ENCODE assay signal across 23 mouse cellular contexts in the genomic region with DNA sequence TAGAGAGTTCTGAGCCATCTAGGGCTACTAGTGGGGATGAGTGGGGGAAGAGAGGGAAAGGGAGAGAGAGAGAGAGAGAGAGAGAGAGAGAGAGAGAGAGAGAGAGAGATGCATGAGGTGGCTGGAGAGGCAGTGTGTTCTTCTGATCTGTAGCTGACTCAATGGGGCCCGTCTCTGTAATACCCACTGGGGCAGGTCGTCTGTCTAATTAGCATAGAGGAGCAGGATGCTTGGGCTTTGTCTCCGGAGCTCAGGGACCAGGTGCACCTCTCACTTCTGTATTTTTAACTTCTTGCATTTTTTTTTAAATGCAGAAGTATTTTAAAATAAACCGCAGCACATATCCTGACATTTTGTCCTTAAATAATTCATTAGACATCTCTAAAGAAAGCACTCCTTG. TPM values are rescaled to one million over a fixed set of nuclear protein-coding genes. Genes with fewer than 3 reads are reported as not detected.
"Had no signal": no experiment of that assay in that cellular context is flagged by ENCODE, and none has a peak within 500 bp of the region (broad histone marks: within the 10 kb centered on the region; RNA-seq: fewer than 3 reads in every experiment).

No protein-coding gene starts in this region.

- ATAC-seq: intestine, embryonic 16.5 days; liver, embryonic 12.5 days had no signal

- H3K4me1 ChIP-seq: kidney, embryonic 15.5 days; limb, embryonic 15.5 days; liver, embryonic 12.5 days; neural tube, embryonic 12.5 days had no signal

- H3K27ac ChIP-seq: kidney, embryonic 15.5 days; limb, embryonic 15.5 days; liver, embryonic 12.5 days; midbrain, embryonic 13.5 days; neural tube, embryonic 12.5 days had no signal

- DNase-seq: kidney, adult 2 months; kidney, postnatal 14 days; layer of hippocampus, adult 9-11 months; layer of hippocampus, postnatal 36 days; lung, embryonic 14.5 days; lung, postnatal 10 days; lung, postnatal 4 days; retina, postnatal 1 day; thymus, adult 18-20 months; thymus, postnatal 14 days had no signal

- H3K4me3 ChIP-seq: kidney, embryonic 15.5 days; limb, embryonic 15.5 days; liver, embryonic 12.5 days; megakaryocyte, embryonic 14.5 days; midbrain, embryonic 13.5 days; neural tube, embryonic 12.5 days had no signal

- H3K36me3 ChIP-seq: kidney, embryonic 15.5 days; limb, embryonic 15.5 days; liver, embryonic 12.5 days; midbrain, embryonic 13.5 days; neural tube, embryonic 12.5 days had no signal

- H3K27me3 ChIP-seq: kidney, embryonic 15.5 days; limb, embryonic 15.5 days; midbrain, embryonic 13.5 days; neural tube, embryonic 12.5 days had no signal

- H3K4me2 ChIP-seq: kidney, embryonic 15.5 days; limb, embryonic 15.5 days; liver, embryonic 12.5 days; lung, embryonic 14.5 days; midbrain, embryonic 13.5 days; neural tube, embryonic 12.5 days had no signal

- H3K9me3 ChIP-seq: kidney, embryonic 15.5 days; limb, embryonic 15.5 days; liver, embryonic 12.5 days; megakaryocyte, embryonic 14.5 days; midbrain, embryonic 13.5 days; neural tube, embryonic 12.5 days had no signal

- H3K9ac ChIP-seq: kidney, embryonic 15.5 days; limb, embryonic 15.5 days; liver, embryonic 12.5 days; lung, embryonic 14.5 days; midbrain, embryonic 13.5 days; neural tube, embryonic 12.5 days had no signal

RNA-seq across cellular contexts. Expression of gene 1700067P10Rik, which starts 18.2 kb away (rescaled TPM):
- total RNA-seq: layer of hippocampus, postnatal 36 days; left cerebral cortex, adult 8-10 months; left cerebral cortex, postnatal 25 days; monocyte, adult 5-6 weeks had no signal
- polyA plus RNA-seq: intestine, embryonic 16.5 days; kidney, adult 2 months; kidney, embryonic 15.5 days; limb, embryonic 11.5 days; limb, embryonic 15.5 days; liver, embryonic 12.5 days; liver, embryonic 16.5 days; lung, embryonic 14.5 days; neural tube, embryonic 12.5 days; stomach, embryonic 14.5 days had no signal

RNA-seq across cellular contexts. Expression of gene 9830107B12Rik, which starts 38.7 kb away (rescaled TPM):
- total RNA-seq: layer of hippocampus, postnatal 36 days; left cerebral cortex, postnatal 25 days had no signal
- polyA plus RNA-seq: intestine, embryonic 16.5 days; kidney, adult 2 months; kidney, embryonic 15.5 days; limb, embryonic 11.5 days; limb, embryonic 15.5 days; liver, embryonic 12.5 days; lung, embryonic 14.5 days; midbrain, embryonic 13.5 days; neural tube, embryonic 12.5 days; stomach, embryonic 14.5 days had no signal

RNA-seq across cellular contexts. Expression of gene A530064D06Rik, which starts 59.7 kb away (rescaled TPM):
- total RNA-seq: layer of hippocampus, postnatal 36 days; left cerebral cortex, adult 8-10 months; left cerebral cortex, postnatal 25 days had no signal
- polyA plus RNA-seq: kidney, embryonic 15.5 days; limb, embryonic 11.5 days; lung, embryonic 14.5 days; midbrain, embryonic 13.5 days; neural tube, embryonic 12.5 days; stomach, embryonic 14.5 days had no signal
